Mouse (Mus musculus): ENCODE data around the gene Scamp3.

Scamp3 gene

DNA sequence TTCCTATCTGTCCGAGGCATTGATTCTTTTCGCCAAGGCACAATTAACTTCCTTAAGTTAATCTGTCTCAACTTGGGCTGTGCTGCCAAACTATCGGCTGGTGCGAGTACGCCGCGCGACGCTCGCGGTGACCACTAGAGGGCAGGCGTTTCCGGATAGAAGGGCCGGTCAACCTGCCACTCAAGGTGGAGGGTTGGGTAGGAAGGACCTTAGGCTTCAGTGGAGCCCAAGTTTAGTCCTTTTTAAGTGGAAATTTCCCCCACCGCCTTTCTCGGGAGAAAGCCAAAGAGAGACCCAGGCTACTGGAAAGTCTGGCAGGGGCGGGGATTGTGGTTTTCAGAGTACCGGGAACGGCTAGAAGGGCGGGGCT lies 50.9 kb downstream of the Scamp3 start:
- DNase-seq = peak; percentile 83

DNA sequence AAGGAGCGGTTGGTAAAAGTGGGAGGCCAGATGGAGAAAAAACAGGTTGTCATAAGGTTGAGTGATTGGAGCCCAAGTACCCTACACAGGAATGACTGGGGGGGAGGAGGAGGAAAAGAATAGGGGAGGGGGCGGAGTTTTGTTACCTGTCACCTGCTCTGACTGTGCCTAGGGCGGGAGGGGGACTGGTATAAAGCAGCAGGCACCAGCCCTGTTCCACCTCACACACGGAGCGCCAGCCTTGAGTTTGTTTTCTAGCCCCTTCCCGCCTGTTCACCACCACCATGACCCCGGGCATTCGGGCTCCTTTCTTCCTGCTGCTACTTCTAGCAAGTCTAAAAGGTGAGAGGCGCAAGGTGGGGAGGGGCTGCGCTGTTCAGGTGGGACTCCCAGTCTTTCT lies 51.6 kb downstream of the Scamp3 start, which contains the start of gene Muc1:
Muc1 (plus strand) TSS at position 222 of the 400 bp plus-strand sequence.
- no peak for DNase-seq

DNA sequence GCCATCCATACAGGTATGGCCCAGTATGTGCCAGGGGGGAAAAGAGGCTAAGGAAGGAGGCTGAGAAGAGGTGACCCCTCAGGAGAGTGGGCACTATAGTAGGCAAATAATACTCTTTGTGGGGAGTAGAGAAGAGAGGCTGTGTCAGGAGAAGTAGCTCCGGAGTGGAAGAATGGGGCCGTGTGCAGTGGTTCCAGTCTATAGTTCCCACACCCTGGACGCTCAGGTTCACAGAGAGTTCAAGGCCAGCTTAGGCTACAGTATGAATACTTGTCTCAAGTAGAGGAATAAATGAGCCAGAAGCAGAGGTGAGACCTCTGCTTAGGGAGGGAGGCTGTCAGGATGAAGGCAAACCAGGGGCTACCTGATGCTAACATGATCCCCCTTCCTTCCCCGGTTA lies 52.0 kb downstream of the Scamp3 start:
- no peak for DNase-seq

- DNase-seq = no peak
These were observed 53.3 kb downstream of the Scamp3 start for GRCm38 (mm10) chr3:89230561-89230960.

DNA sequence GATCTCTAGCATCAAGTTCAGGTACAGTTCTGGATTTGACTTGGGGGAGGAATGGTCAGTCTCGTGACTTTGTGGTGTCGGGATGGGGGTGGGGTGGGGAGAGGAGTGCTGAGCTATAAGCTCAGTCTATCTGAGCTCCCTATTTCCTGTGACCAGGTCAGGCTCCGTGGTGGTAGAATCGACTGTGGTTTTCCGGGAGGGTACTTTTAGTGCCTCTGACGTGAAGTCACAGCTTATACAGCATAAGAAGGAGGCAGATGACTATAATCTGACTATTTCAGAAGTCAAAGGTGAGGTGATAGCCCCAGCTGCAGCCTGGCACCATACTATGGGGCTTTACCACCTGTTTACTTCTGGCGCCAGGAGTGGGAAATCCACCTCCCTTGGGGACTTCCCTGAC lies 54.1 kb downstream of the Scamp3 start:
- DNase-seq = no peak

DNA sequence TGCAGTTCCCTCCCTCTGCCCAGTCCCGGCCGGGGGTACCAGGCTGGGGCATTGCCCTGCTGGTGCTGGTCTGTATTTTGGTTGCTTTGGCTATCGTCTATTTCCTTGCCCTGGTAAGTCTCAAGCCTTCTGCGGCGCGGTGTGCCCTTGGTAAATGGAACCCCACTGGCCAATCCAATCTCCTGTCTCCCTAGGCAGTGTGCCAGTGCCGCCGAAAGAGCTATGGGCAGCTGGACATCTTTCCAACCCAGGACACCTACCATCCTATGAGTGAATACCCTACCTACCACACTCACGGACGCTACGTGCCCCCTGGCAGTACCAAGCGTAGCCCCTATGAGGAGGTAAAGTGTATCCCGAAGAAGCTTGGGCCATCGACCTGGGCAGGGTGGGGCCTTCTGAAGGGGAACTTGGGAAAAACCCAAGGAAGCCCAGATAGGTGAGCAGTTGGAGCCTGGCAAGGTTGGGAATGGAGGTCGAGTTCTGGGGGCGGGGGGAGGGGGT lies 54.6 kb downstream of the Scamp3 start:
- DNase-seq = no peak

All from cerebellum, adult 9-11 months (tissue).